Mouse (Mus musculus) yolk sac, embryonic 10.5 days (tissue): ENCODE measurements around the gene Fgfr2.

Experiments used
- DNase-seq: peaks from one replicate; pipeline ENCODE4 v3.0.0-alpha.2; 2017; ENCODE audit warnings: low spot score

Gene Fgfr2

DNA sequence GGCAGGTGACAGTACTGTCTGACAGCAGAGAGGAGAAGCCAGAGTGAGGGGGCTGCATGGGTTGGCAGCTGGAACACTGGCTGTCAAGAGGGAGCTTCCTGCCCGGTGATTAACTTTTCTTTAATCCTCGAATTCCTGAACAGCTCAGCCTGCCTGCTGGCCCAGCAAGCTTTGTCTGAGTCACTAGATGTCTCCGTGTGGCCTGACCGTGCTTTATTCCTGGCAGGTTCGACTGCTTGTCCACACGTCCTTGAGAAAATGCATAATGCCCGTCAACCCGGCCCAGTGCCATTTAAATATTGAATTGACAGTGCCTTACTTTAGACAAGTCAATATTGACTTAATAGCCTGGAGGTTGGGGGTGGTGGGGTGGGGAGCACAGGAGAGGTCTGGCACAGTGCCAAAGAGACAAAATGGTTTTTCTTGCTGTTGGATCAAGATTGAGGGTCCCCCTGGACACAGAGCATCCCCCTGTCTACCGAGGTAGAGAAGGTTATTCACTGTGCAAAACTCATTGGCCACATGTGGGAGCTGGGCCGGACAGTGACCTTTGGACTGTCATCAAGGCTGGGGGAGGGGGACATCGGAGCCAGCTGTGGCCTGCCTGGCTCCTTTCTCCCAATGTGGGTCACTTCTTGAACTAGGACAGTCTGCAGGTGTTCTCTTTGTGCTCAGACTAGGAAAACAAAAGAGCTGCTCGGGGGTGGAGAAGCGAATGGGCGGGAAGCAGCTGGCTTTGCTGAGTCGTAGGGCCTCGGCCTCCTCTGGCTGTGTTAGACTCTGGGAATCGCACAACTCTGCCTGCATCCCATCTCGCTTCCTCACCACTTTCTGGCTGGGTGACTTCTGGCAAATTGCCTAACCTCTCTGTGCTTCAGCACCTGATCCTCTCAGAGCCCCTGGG lies 2287.9 kb downstream of the Fgfr2 start:
- peak; percentile 88 for DNase-seq

DNA sequence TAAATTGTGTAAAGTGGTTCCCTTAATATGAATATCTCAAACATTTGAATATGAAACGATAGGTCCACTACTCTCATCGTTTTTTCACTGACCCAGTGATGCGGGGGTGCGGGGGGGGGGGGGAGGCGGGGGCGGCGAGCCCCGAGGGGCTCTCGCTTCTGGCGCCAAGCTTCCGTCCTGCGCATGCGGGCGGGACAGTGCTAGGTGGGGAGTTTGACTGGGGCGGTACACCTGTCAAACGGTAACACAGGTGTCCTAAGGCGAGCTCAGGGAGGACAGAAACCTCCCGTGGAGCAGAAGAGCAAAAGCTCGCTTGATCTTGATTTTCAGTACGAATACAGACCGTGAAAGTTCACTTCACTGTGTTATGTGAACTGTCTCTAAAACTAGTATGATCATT lies 2288.9 kb downstream of the Fgfr2 start:
- DNase-seq = peak; percentile 99

DNA sequence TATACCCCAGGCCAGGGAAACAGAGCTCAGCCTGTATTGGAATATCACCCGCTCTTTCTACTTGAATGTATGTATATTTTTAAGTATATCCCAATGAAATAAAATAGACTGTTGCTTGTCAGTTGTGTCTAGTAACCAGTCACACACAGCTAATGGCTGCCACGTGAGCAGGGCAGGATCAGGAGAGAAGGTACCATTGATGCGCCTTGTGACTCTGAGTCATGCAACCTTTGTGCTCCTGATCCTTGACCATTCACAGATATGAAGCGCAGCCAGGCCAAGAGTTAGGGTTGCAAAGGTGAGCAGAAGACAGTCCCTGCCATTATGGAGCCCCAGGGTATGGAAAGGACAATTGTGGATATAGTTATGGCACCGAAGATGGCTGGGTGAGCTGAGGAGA lies 2291.6 kb downstream of the Fgfr2 start:
- peak; percentile 70 for DNase-seq

- no peak for DNase-seq
Observed at GRCm38 (mm10) chr7:130828475-130828874, 2294.7 kb downstream of the Fgfr2 start.

DNA sequence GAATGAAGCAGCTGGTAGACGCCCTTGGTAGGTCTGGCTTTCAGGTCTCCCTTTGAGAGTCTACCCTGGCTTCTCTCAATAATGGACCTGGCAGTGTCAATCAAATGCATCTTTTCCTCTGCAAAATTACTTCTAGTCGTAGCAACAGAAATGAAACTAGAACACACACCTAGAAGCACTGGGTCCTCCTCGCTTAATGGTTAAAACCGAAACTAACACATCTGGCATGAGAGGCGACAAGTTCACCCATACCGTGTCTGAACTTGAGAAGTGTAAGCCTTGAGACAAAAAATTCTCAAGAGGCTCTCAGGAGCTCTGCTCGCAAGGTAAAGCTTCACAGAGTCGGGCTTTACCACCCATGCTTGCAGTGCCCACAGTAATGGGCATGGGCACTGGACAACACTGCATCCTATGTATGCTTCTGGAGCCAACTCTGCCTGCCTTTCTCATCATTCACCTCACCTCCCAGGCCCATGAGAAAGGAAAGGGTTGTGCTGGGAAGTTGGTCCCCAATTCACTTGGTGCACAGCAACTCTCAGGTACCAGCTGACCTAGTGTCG lies 2295.2 kb downstream of the Fgfr2 start:
- no peak for DNase-seq

GRCm38 (mm10) chr7:130827431-130827830 lies 2295.7 kb downstream of the Fgfr2 start:
- DNase-seq = peak; percentile 61

DNA sequence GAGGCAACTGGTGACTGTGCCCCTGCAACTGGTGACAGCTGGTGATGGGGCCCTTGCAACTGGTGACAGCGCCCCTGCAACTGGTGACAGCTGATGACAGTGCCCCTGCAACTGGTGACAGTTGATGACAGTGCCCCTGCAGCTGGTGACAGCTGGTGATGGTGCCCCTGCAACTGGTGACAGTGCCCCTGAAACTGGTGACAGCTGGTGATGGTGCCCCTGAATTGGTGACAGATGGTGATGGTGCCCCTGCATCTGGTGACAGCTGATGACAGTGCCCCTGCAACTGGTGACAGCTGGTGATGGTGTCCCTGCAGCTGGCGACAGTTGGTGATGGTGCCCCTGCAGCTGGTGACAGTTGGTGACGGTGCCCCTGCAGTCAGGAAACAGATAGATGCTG lies 2296.8 kb downstream of the Fgfr2 start:
- no peak for DNase-seq

DNA sequence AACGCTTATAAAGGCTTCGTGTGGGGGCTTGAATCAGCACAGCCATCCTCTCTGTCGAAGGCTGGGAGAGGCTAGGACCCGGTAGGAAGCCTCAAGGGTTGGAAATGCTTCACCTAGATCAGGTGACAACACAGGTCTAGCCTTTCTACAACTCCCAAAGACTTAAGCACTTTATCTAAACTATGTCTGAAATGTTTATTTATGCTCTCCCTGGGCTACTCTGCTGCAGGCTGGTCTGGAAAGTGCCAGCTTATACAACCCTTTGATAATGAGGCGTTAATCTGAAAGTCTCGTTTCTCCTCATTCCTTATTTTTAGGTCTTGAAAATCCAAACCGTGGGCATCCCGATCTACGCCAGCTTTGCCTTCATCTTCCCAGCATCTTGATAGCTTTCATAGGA lies 2299.2 kb downstream of the Fgfr2 start:
- DNase-seq = no peak

- DNase-seq = no peak
Observed at GRCm38 (mm10) chr7:130819624-130820023, 2303.5 kb downstream of the Fgfr2 start.

GRCm38 (mm10) chr7:130818813-130819212 lies 2304.3 kb downstream of the Fgfr2 start:
- DNase-seq = no peak

- no peak for DNase-seq
Observed at GRCm38 (mm10) chr7:130816243-130816642, 2306.9 kb downstream of the Fgfr2 start.

- no peak for DNase-seq
Observed at GRCm38 (mm10) chr7:130815601-130816000, 2307.5 kb downstream of the Fgfr2 start.

- peak; percentile 62 for DNase-seq
Observed at GRCm38 (mm10) chr7:130812407-130812806, 2310.7 kb downstream of the Fgfr2 start.

GRCm38 (mm10) chr7:130810238-130810637 lies 2312.9 kb downstream of the Fgfr2 start:
- DNase-seq = no peak

GRCm38 (mm10) chr7:130808694-130809093 lies 2314.5 kb downstream of the Fgfr2 start:
- no peak for DNase-seq

DNA sequence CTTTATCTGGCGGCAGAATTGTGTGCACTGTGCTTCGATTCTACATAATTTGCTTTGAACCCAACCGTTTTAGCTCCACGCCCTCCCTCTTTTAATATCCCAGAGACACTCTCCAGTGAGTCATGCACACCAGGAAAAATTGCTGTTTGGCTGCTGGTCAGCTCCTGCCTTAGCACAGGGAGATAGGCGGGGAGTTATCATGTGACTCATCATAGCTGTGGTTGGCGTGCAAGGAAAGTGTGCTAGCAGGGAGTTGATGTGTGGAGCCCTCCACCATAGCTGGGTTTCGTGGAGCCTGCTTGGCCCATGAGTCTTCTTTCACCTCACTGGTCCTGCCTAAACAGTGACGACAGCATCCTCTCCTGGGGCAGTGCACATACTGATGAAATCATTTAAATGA lies 2315.4 kb downstream of the Fgfr2 start:
- DNase-seq = no peak

DNA sequence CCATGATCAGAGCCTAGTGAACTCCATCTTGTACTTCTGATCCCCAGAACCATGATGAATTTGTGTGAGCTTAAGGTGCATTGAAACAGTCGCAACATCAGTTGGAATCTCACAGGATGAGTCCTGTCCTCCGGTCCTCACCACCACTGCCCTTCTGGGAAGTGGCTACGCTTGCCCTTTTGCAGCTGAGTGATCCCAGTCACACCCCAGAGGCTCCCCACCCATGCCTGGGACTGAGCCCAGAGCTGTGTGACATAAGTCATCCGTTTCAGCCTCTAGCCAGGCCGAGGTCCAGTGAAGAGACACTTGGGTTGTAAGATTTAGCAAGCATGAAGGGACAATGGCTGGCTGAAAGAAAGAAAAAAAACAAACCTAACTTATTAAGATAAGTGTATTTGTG lies 2318.2 kb downstream of the Fgfr2 start:
- DNase-seq = no peak

DNA sequence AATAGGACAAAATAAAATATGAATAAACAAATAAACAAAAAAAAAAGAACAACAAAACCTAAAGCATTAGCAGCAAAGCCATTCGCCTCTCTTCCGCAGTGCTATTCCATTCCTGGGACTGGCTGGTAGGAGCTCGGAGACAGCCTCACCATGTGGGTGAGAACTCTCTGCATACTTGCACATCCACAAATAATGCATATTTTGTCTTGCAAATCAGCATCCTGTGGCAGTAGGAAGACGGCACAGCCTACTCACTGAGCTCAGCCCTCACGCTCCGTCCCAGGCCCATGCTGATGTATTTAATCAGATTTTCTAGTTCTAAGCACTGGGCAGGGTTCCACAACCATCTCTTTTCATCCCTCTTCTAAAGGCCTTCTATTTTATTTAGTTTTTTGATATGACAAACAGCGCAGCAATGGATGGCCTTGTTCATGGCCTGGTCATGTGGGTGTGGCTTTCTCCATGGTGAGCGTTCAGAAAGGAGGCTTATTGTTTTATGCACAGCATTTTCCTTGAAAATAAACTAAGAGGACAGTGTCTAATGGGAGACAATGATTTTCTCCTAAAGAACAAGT lies 2319.8 kb downstream of the Fgfr2 start:
- no peak for DNase-seq

- no peak for DNase-seq
Observed at GRCm38 (mm10) chr7:130801811-130802210, 2321.3 kb downstream of the Fgfr2 start.

- no peak for DNase-seq
Observed at GRCm38 (mm10) chr7:130800681-130801080, 2322.5 kb downstream of the Fgfr2 start.

- DNase-seq = peak; percentile 52
Observed at GRCm38 (mm10) chr7:130799418-130799817, 2323.7 kb downstream of the Fgfr2 start.

- no peak for DNase-seq
Observed at GRCm38 (mm10) chr7:130797524-130797923, 2325.6 kb downstream of the Fgfr2 start.

DNA sequence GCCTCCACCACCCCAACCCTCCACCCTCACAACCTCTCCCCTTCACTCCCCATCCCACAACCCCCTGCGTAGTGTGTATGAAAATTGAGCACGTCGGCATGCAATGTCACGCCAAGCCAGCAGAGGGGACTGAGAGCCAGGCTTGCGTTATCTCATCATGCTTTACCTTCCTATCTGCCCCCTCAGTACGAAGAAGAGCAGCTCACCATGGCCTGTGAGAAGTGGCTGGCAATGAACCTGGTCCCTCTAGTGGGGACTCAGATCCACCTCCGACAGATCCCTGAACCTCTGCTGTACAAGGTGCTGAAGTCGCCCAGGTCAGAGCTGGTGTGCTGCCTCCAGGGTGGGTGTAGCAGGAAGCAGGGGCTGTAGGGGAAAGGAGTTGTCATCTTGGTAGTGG lies 2326.4 kb downstream of the Fgfr2 start:
- no peak for DNase-seq
